Mouse (Mus musculus): ENCODE data around the gene Ajm1. TPM values are rescaled to one million over a fixed set of nuclear protein-coding genes. Genes with fewer than 3 reads are reported as not detected.

Ajm1 gene
- polyA plus RNA-seq, 1 experiment from 2014 or later, result 2.2 TPM

DNA sequence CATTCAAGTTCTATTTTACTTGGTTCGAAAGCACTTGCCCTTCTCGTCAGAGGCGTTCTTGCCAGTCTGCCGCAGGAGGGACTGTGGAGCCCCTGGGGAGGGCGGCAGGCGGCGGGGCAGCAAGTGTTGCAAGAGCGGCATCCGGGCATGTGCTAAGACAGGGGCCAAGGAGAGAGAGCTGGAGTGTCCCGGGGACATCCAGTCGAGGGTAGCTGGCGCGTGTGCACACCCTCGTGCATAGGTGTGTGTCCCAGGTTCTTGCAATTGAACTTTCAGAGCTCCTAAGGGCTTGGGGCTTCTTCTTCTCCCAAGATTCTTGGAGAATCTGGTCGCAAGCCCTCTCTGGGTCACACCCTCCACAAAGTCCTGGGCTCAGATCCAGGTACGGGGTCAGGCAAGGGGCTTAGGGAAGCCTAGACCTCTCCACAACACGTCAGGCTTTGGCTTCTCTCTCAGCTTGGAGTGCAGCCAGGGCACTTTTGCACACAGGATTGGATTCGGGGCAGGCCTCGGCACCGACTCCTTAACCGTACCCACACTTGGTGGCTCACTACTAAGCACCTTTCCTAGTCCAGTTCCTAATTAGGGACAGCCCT lies 6.0 kb downstream of the Ajm1 start:
- peaks cover 18% of the 10 kb centered on the region for H3K4me1 ChIP-seq (ENCODE audit: control insufficient read depth, insufficient read depth, low read length)
- H3K4me3 ChIP-seq (ENCODE audit: low read depth, low read length), result peak overlapping the region; percentile 51
- peaks cover 48% of the 10 kb centered on the region for H3K27me3 ChIP-seq (replicated peaks; ENCODE audit: control insufficient read depth, insufficient read depth, low read length)
- DNase-seq (ENCODE audit: low spot score) (peak; percentile 27), ATAC-seq (peak; percentile 3; the same call in 1 of the 2 replicates)
- H3K36me3 ChIP-seq (ENCODE audit: control insufficient read depth, insufficient read depth, low read length), result peaks cover 7% of the 10 kb centered on the region; the same call in 1 of the 2 replicates
- H3K27ac ChIP-seq (ENCODE audit: low read depth, low read length), result peak overlapping the region; percentile 87; the same call in 1 of the 2 replicates
- WGBS, result 9% methylated on average over 21 of the region's 21 CpGs
- peak overlapping the region; percentile 81 for H3K4me2 ChIP-seq (ENCODE audit: low read length)
- H3K9me3 ChIP-seq (replicated peaks; ENCODE audit: control insufficient read depth, low read length), result no peaks in the 10 kb centered on the region
- peak overlapping the region; percentile 65 for H3K9ac ChIP-seq (ENCODE audit: low read length)

DNA sequence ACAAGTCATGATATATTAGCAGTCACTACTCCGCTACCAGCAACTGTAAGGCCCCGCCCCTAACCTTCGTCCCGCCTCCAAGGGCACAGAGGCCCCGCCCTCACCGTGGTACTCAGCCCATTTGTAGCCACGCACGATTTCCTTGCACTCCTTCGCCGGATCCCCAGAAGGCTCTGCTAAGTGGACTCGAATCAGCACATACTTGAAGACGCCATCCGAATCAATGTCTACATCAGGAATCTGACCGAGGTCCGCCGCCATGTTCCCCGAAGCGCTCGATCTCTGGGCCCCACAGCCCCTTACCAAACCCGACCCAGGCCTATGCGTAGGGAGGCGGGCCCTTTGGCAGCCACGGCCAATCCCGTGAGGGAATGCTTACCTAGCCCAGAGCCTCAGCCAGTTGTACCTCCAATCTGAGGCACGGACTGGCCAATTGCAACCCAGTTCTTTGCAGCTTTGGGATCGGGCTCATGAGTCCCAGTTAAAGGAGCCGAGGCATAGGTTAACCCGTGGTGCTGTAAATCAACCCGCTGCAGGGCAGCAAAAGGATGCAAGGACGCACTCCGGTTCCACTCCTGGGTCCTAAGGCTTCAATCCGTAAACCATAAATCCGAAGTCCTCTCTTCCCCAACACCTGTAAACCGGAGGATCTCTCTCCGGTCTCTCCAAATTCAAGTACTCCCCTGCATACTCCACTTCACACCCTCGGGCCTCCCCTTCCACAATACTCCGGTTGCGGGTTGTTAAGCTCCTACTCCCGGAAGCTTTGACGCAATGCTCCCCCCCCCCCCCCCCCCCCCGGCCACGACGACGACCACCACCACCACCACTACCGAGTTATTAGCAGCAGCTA lies 6.8 kb downstream of the Ajm1 start, which contains the start of the genes Mamdc4 and Phpt1:
Gene Mamdc4 (minus strand): TSS at position 267 of the 853 bp plus-strand sequence.
Gene Phpt1 (minus strand): TSS at position 646 of the 853 bp plus-strand sequence.
- H3K36me3 ChIP-seq (ENCODE audit: control insufficient read depth, insufficient read depth, low read length), result peaks cover 11% of the 10 kb centered on the region
- H3K27ac ChIP-seq (ENCODE audit: low read depth, low read length), result peak within 1 kb of the TSS; percentile 87
- peak within 1 kb of the TSS; percentile 51 for H3K4me3 ChIP-seq (ENCODE audit: low read depth, low read length)
- peak within 1 kb of the TSS; percentile 81 for H3K4me2 ChIP-seq (ENCODE audit: low read length)
- peaks cover 18% of the 10 kb centered on the region for H3K4me1 ChIP-seq (ENCODE audit: control insufficient read depth, insufficient read depth, low read length)
- H3K9ac ChIP-seq (ENCODE audit: low read length), result peak within 1 kb of the TSS; percentile 66
- under 1% methylated on average over 44 of the region's 45 CpGs for WGBS
- ATAC-seq, result peak; percentile 99
- H3K9me3 ChIP-seq (replicated peaks; ENCODE audit: control insufficient read depth, low read length), result no peaks in the 10 kb centered on the region
- peaks cover 40% of the 10 kb centered on the region for H3K27me3 ChIP-seq (replicated peaks; ENCODE audit: control insufficient read depth, insufficient read depth, low read length)
- DNase-seq (ENCODE audit: low spot score), result peak; percentile 99

DNA sequence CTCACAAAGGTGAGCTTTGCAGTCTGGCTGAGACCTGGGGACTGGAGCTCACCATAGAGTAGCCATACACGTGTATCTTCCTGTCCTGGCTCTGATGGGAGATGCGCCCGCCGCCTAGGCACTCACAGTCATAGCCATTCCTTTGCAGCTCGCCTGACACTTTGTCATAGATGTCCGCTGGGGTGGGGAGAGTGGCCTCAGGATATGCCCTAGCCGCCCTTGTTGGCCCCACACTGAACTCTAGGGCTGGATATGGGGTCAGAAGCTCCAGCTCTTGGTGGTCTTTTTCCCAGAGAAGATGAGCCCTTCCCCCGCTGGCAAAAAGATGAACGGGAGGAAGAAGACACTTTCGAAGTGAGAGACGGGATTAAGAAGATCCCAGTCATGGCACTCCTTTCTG lies 7.4 kb downstream of the Ajm1 start:
- Histone ChIP-seq H3K4me1 (ENCODE audit: control insufficient read depth, insufficient read depth, low read length) (peaks cover 18% of the 10 kb centered on the region), H3K36me3 (ENCODE audit: control insufficient read depth, insufficient read depth, low read length) (peaks cover 18% of the 10 kb centered on the region), H3K9me3 (replicated peaks; ENCODE audit: control insufficient read depth, low read length) (no peaks in the 10 kb centered on the region), H3K4me2 (ENCODE audit: low read length) (peak overlapping the region; percentile 81), H3K27me3 (replicated peaks; ENCODE audit: control insufficient read depth, insufficient read depth, low read length) (peaks cover 34% of the 10 kb centered on the region), H3K27ac (ENCODE audit: low read depth, low read length) (peak overlapping the region; percentile 87; the same call in 1 of the 2 replicates), H3K4me3 (ENCODE audit: low read depth, low read length) (peak overlapping the region; percentile 51), H3K9ac (ENCODE audit: low read length) (peak overlapping the region; percentile 66)
- ATAC-seq (no peak), DNase-seq (ENCODE audit: low spot score) (no peak)
- WGBS, result 19% methylated on average over 11 of the region's 11 CpGs

DNA sequence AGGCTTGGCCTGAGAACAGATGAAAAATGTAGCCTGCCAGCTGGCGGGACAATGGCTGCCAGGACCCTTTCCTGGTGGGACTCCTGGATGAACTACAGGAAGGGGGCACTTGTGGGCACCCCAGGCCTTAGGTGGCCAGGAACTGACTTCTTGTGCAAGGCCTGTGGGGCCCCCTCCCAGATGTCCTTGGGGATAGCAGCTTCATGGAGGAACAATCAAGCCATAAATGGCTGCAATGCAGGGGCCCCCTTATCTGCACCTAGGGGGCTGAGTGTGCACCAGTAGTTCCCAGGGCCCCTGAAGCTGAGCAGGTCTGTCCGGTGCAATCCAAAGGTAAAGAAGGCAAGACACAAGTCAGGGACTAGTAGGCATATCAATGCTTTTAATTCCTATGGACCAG lies 8.5 kb downstream of the Ajm1 start:
- WGBS, result 90% methylated on average over 2 of the region's 2 CpGs
- no peak overlapping the region for H3K9ac ChIP-seq (ENCODE audit: low read length)
- H3K9me3 ChIP-seq (replicated peaks; ENCODE audit: control insufficient read depth, low read length), result no peaks in the 10 kb centered on the region
- peaks cover 18% of the 10 kb centered on the region for H3K4me1 ChIP-seq (ENCODE audit: control insufficient read depth, insufficient read depth, low read length)
- H3K4me2 ChIP-seq (ENCODE audit: low read length), result no peak overlapping the region
- peaks cover 27% of the 10 kb centered on the region for H3K36me3 ChIP-seq (ENCODE audit: control insufficient read depth, insufficient read depth, low read length)
- ATAC-seq (no peak), DNase-seq (ENCODE audit: low spot score) (no peak)
- H3K27me3 ChIP-seq (replicated peaks; ENCODE audit: control insufficient read depth, insufficient read depth, low read length), result peaks cover 23% of the 10 kb centered on the region
- H3K27ac ChIP-seq (ENCODE audit: low read depth, low read length), result no peak overlapping the region
- H3K4me3 ChIP-seq (ENCODE audit: low read depth, low read length), result no peak overlapping the region

DNA sequence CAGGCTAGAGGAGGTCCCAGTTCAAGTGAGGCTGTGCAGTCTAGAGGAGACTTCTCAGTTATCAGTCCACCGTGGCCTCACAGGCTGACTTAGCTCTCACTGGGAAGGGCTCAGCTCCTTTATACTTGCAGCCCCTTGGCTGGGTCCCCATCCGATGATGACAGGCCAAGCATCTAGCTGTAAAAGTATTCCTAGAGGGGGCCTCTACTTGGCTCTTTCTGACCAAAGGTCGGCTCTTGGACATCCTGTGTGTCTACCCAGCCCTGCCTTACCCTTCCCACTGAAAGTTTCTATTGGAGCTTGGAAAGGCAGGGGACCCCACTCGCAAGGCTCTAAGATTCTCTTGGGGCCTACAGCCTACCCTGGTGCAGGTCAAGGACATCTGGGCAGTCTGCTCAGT lies 10.3 kb downstream of the Ajm1 start:
- ATAC-seq (no peak), DNase-seq (ENCODE audit: low spot score) (no peak)
- Histone ChIP-seq H3K27ac (ENCODE audit: low read depth, low read length) (no peak overlapping the region), H3K4me3 (ENCODE audit: low read depth, low read length) (no peak overlapping the region), H3K27me3 (replicated peaks; ENCODE audit: control insufficient read depth, insufficient read depth, low read length) (peaks cover 5% of the 10 kb centered on the region), H3K9me3 (replicated peaks; ENCODE audit: control insufficient read depth, low read length) (no peaks in the 10 kb centered on the region), H3K9ac (ENCODE audit: low read length) (no peak overlapping the region), H3K4me2 (ENCODE audit: low read length) (no peak overlapping the region), H3K36me3 (ENCODE audit: control insufficient read depth, insufficient read depth, low read length) (peaks cover 43% of the 10 kb centered on the region), H3K4me1 (ENCODE audit: control insufficient read depth, insufficient read depth, low read length) (peaks cover 14% of the 10 kb centered on the region)
- WGBS, result 88% methylated on average over 4 of the region's 4 CpGs

DNA sequence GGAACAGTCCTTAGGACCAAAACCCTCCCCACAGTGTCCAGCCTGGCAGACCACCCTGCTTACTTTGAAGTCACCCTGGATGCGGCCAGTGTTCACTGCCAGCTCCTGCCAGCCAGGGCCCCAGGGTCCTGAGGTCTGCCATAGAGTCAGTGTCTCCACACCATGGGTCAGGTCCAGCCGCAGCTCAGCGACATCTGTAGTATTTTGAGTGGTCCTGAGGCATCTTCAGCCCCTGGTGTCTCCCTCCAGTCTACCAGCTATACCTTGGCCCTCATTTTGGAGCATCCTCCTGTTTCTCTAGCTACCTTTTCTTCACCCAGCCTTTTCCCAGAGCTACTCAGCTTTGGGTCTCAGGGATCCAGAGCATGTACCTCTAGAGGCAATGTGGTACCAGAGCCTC lies 12.2 kb downstream of the Ajm1 start:
- Histone ChIP-seq H3K4me1 (ENCODE audit: control insufficient read depth, insufficient read depth, low read length) (peaks cover 7% of the 10 kb centered on the region), H3K27me3 (replicated peaks; ENCODE audit: control insufficient read depth, insufficient read depth, low read length) (no peaks in the 10 kb centered on the region), H3K27ac (ENCODE audit: low read depth, low read length) (no peak overlapping the region), H3K4me3 (ENCODE audit: low read depth, low read length) (no peak overlapping the region), H3K4me2 (ENCODE audit: low read length) (no peak overlapping the region), H3K9me3 (replicated peaks; ENCODE audit: control insufficient read depth, low read length) (no peaks in the 10 kb centered on the region), H3K36me3 (ENCODE audit: control insufficient read depth, insufficient read depth, low read length) (peaks cover 57% of the 10 kb centered on the region), H3K9ac (ENCODE audit: low read length) (no peak overlapping the region)
- DNase-seq (ENCODE audit: low spot score) (no peak), ATAC-seq (no peak)
- WGBS, result 83% methylated on average over 3 of the region's 3 CpGs

DNA sequence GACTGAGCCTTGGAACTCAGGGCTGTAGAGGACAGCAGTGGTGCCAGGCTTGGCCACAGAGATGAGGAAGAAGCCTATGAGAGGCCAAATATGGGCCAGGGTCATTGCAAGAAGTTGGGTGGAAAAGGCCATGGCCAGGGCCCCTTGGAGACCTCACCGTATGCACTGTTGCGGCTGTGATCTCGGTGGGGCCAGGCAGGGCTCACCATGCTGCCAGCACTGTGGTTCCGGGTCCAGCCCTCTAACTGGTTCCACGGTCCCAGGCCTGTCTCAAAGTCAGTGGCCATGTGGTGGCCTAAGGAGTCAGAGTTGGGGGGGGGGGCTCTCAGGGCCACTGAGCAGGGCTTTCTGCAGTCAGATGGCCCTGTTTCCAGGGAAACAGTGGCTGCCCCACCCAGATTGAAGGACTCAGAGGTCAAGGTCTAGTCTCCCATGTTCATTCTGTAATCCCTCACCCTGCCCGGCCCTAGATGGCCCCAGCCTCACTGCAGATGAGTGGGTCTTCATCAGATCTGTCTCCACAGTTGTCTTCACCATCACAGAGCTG lies 13.0 kb downstream of the Ajm1 start:
- 93% methylated on average over 6 of the region's 6 CpGs for whole genome bisulfite sequencing
- H3K36me3 ChIP-seq (ENCODE audit: control insufficient read depth, insufficient read depth, low read length), result peaks cover 65% of the 10 kb centered on the region

DNA sequence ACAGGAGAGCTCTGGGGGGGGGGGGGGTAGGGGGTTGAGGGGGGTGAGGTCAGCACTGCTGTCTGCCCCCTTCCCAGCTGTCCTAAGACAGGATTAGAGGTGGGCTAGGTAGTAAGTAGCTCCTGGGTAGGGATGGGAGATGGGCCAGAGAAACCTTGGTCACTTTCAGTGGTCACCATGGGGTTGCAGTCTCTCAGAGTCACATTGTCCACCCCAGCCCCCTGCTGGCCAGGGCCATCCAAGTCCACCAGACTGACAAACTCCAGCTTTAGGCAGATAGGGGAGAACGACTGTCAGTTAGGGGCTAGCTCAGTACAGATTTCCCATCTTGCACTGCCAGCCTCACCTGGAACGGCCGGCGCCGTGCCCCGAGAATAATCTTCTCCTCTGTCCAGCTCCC lies 15.0 kb downstream of the Ajm1 start:
- H3K27me3 ChIP-seq (replicated peaks; ENCODE audit: control insufficient read depth, insufficient read depth, low read length), result no peaks in the 10 kb centered on the region
- 83% methylated on average over 6 of the region's 6 CpGs for WGBS
- no peak for DNase-seq (ENCODE audit: low spot score)
- H3K4me2 ChIP-seq (ENCODE audit: low read length), result no peak overlapping the region
- peaks cover 83% of the 10 kb centered on the region for H3K36me3 ChIP-seq (ENCODE audit: control insufficient read depth, insufficient read depth, low read length)
- H3K9ac ChIP-seq (ENCODE audit: low read length), result no peak overlapping the region
- no peak overlapping the region for H3K27ac ChIP-seq (ENCODE audit: low read depth, low read length)
- H3K4me1 ChIP-seq (ENCODE audit: control insufficient read depth, insufficient read depth, low read length), result no peaks in the 10 kb centered on the region
- H3K9me3 ChIP-seq (replicated peaks; ENCODE audit: control insufficient read depth, low read length), result no peaks in the 10 kb centered on the region
- ATAC-seq, result no peak
- no peak overlapping the region for H3K4me3 ChIP-seq (ENCODE audit: low read depth, low read length)

More for the DNA sequence above, 13.0 kb downstream of the Ajm1 start:
- Histone ChIP-seq H3K9ac (ENCODE audit: low read length) (no peak overlapping the region), H3K4me2 (ENCODE audit: low read length) (no peak overlapping the region), H3K9me3 (replicated peaks; ENCODE audit: control insufficient read depth, low read length) (no peaks in the 10 kb centered on the region), H3K4me1 (ENCODE audit: control insufficient read depth, insufficient read depth, low read length) (peaks cover 1% of the 10 kb centered on the region), H3K4me3 (ENCODE audit: low read depth, low read length) (no peak overlapping the region), H3K27me3 (replicated peaks; ENCODE audit: control insufficient read depth, insufficient read depth, low read length) (no peaks in the 10 kb centered on the region), H3K27ac (ENCODE audit: low read depth, low read length) (no peak overlapping the region)
- ATAC-seq (no peak), DNase-seq (ENCODE audit: low spot score) (no peak)
